Mouse (Mus musculus) lung, postnatal 0 days (tissue): ENCODE measurements around the gene Cygb.
"Not testable (repeated sequence)": the region's sequence is repeated elsewhere in the genome, so short reads cannot be mapped to it uniquely, and the experiment has no call there.

Experiments used
- CTCF ChIP-seq: IDR thresholded peaks from 2 replicates; pipeline ENCODE4 v1.5.1; 2016; ENCODE audit warnings: antibody characterized with exemption, mild to moderate bottlenecking
- EP300 ChIP-seq: IDR thresholded peaks from 2 replicates; pipeline ENCODE4 v1.6.1; 2016; ENCODE audit warnings: antibody characterized with exemption, mild to moderate bottlenecking, control low read depth

DNA sequence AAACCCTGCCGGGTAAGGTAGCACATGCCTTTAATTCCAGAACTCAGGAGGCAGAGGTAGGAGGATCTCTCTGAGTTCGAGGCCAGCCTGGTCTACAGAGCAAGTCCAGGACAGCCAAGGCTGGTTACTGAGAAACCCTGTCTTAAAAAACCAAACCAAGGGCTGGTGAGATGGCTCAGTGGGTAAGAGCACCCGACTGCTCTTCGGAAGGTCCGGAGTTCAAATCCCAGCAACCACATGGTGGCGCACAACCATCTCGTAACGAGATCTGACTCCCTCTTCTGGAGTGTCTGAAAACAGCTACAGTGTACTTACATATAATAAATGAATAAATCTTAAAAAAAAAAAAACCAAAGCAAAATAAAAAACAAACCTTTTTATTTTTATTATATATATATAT lies 17.5 kb downstream of the Cygb start:
- TF ChIP-seq CTCF = peak; percentile 43
- not testable (repeated sequence) for TF ChIP-seq EP300
